Mouse (Mus musculus): ENCODE results near the gene Prap1. TPM values are rescaled to one million over a fixed set of nuclear protein-coding genes. Genes with fewer than 3 reads are reported as not detected.
A peak's percentile ranks its signal among the peaks of the same experiment; 100 is the strongest.

Prap1 gene
- polyA plus RNA-seq, 1 experiment from 2014 or later, result not detected

- H3K4me2 ChIP-seq (replicated peaks), result peak overlapping the region; percentile 83
- no peaks in the 10 kb centered on the region for H3K4me1 ChIP-seq
- H3K9me3 ChIP-seq, result no peaks in the 10 kb centered on the region
- peak overlapping the region; percentile 47; the same call in 1 of the 2 replicates for H3K9ac ChIP-seq
- WGBS, result 5% methylated on average over 6 of the region's 6 CpGs
- H3K27me3 ChIP-seq, result peaks cover 77% of the 10 kb centered on the region
- H3K27ac ChIP-seq, result no peak overlapping the region
- no peaks in the 10 kb centered on the region for H3K36me3 ChIP-seq
- no peak; the same call in 1 of the 2 replicates for ATAC-seq (ENCODE audit: insufficient number of reproducible peaks, insufficient read depth, low FRiP score, low TSS enrichment)
- peak overlapping the region; percentile 39; the same call in 1 of the 2 replicates for H3K4me3 ChIP-seq
These were observed 31.4 kb upstream of the Prap1 start for GRCm38 (mm10) chr7:140061832-140062130.

GRCm38 (mm10) chr7:140062307-140062706 is 30.9 kb upstream of the Prap1 start:
- no peak overlapping the region for H3K9ac ChIP-seq
- ATAC-seq (ENCODE audit: insufficient number of reproducible peaks, insufficient read depth, low FRiP score, low TSS enrichment), result no peak
- H3K36me3 ChIP-seq, result no peaks in the 10 kb centered on the region
- no peak overlapping the region for H3K4me2 ChIP-seq (replicated peaks)
- H3K27me3 ChIP-seq, result peaks cover 71% of the 10 kb centered on the region
- H3K9me3 ChIP-seq, result no peaks in the 10 kb centered on the region
- 13% methylated on average over 11 of the region's 11 CpGs for WGBS
- no peak overlapping the region for H3K27ac ChIP-seq
- H3K4me3 ChIP-seq, result no peak overlapping the region
- H3K4me1 ChIP-seq, result no peaks in the 10 kb centered on the region

- H3K27ac ChIP-seq, result no peak overlapping the region
- H3K4me3 ChIP-seq, result no peak overlapping the region
- H3K27me3 ChIP-seq, result peaks cover 64% of the 10 kb centered on the region
- H3K9me3 ChIP-seq, result no peaks in the 10 kb centered on the region
- 19% methylated on average over 7 of the region's 7 CpGs for WGBS
- H3K4me1 ChIP-seq, result no peaks in the 10 kb centered on the region
- H3K36me3 ChIP-seq, result no peaks in the 10 kb centered on the region
- H3K4me2 ChIP-seq (replicated peaks), result no peak overlapping the region
- no peak for ATAC-seq (ENCODE audit: insufficient number of reproducible peaks, insufficient read depth, low FRiP score, low TSS enrichment)
- no peak overlapping the region for H3K9ac ChIP-seq
These were observed 30.1 kb upstream of the Prap1 start for GRCm38 (mm10) chr7:140063092-140063491.

- H3K36me3 ChIP-seq, result no peaks in the 10 kb centered on the region
- H3K9ac ChIP-seq, result no peak overlapping the region
- no peaks in the 10 kb centered on the region for H3K9me3 ChIP-seq
- peaks cover 36% of the 10 kb centered on the region for H3K27me3 ChIP-seq
- no peak for ATAC-seq (ENCODE audit: insufficient number of reproducible peaks, insufficient read depth, low FRiP score, low TSS enrichment)
- H3K4me3 ChIP-seq, result no peak overlapping the region
- H3K27ac ChIP-seq, result no peak overlapping the region
- 57% methylated on average over 6 of the region's 6 CpGs for WGBS
- no peaks in the 10 kb centered on the region for H3K4me1 ChIP-seq
- no peak overlapping the region for H3K4me2 ChIP-seq (replicated peaks)
These were observed 25.8 kb upstream of the Prap1 start for GRCm38 (mm10) chr7:140067397-140067796.

- no peak for ATAC-seq (ENCODE audit: insufficient number of reproducible peaks, insufficient read depth, low FRiP score, low TSS enrichment)
- peak overlapping the region; percentile 22 for H3K4me3 ChIP-seq
- no peak overlapping the region for H3K27ac ChIP-seq
- 32% methylated on average over 39 of the region's 39 CpGs for WGBS
- H3K9me3 ChIP-seq, result no peaks in the 10 kb centered on the region
- no peaks in the 10 kb centered on the region for H3K4me1 ChIP-seq
- no peaks in the 10 kb centered on the region for H3K36me3 ChIP-seq
- peak overlapping the region; percentile 17 for H3K9ac ChIP-seq
- peak overlapping the region; percentile 48 for H3K4me2 ChIP-seq (replicated peaks)
- H3K27me3 ChIP-seq, result peaks cover 19% of the 10 kb centered on the region
These were observed 23.0 kb upstream of the Prap1 start for GRCm38 (mm10) chr7:140070042-140070711.

GRCm38 (mm10) chr7:140077698-140078097 is 15.5 kb upstream of the Prap1 start:
- no peak for ATAC-seq (ENCODE audit: insufficient number of reproducible peaks, insufficient read depth, low FRiP score, low TSS enrichment)
- no peak overlapping the region for H3K4me3 ChIP-seq
- WGBS, result 70% methylated on average over 6 of the region's 6 CpGs
- peaks cover 17% of the 10 kb centered on the region for H3K4me1 ChIP-seq
- H3K36me3 ChIP-seq, result no peaks in the 10 kb centered on the region
- H3K27ac ChIP-seq, result no peak overlapping the region
- H3K9me3 ChIP-seq, result no peaks in the 10 kb centered on the region
- H3K9ac ChIP-seq, result no peak overlapping the region
- peaks cover 36% of the 10 kb centered on the region for H3K27me3 ChIP-seq
- no peak overlapping the region for H3K4me2 ChIP-seq (replicated peaks)

GRCm38 (mm10) chr7:140078711-140079110 is 14.5 kb upstream of the Prap1 start:
- no peak overlapping the region for H3K4me3 ChIP-seq
- ATAC-seq (ENCODE audit: insufficient number of reproducible peaks, insufficient read depth, low FRiP score, low TSS enrichment), result no peak
- no peak overlapping the region for H3K27ac ChIP-seq
- no peaks in the 10 kb centered on the region for H3K9me3 ChIP-seq
- H3K27me3 ChIP-seq, result peaks cover 41% of the 10 kb centered on the region
- peaks cover 17% of the 10 kb centered on the region for H3K4me1 ChIP-seq
- no peak overlapping the region for H3K9ac ChIP-seq
- H3K4me2 ChIP-seq (replicated peaks), result no peak overlapping the region
- H3K36me3 ChIP-seq, result no peaks in the 10 kb centered on the region
- 5% methylated on average over 5 of the region's 5 CpGs for WGBS

- Histone ChIP-seq H3K36me3 (no peaks in the 10 kb centered on the region), H3K9ac (no peak overlapping the region), H3K27me3 (peaks cover 41% of the 10 kb centered on the region), H3K4me2 (replicated peaks) (peak overlapping the region; percentile 45), H3K4me1 (peaks cover 17% of the 10 kb centered on the region), H3K27ac (no peak overlapping the region), H3K9me3 (no peaks in the 10 kb centered on the region), H3K4me3 (peak overlapping the region; percentile 22)
- peak; percentile 72 for ATAC-seq (ENCODE audit: insufficient number of reproducible peaks, insufficient read depth, low FRiP score, low TSS enrichment)
- 4% methylated on average over 24 of the region's 24 CpGs for WGBS
These were observed 12.6 kb upstream of the Prap1 start for GRCm38 (mm10) chr7:140080503-140081156.

- Histone ChIP-seq H3K27me3 (peaks cover 41% of the 10 kb centered on the region), H3K27ac (no peak overlapping the region), H3K4me3 (peak overlapping the region; percentile 12), H3K4me2 (replicated peaks) (peak overlapping the region; percentile 45), H3K36me3 (no peaks in the 10 kb centered on the region), H3K4me1 (peaks cover 17% of the 10 kb centered on the region), H3K9ac (no peak overlapping the region), H3K9me3 (no peaks in the 10 kb centered on the region)
- ATAC-seq (ENCODE audit: insufficient number of reproducible peaks, insufficient read depth, low FRiP score, low TSS enrichment), result no peak
- 21% methylated on average over 20 of the region's 20 CpGs for WGBS
These were observed 11.6 kb upstream of the Prap1 start for GRCm38 (mm10) chr7:140081408-140082241.

- peaks cover 17% of the 10 kb centered on the region for H3K4me1 ChIP-seq
- H3K9me3 ChIP-seq, result no peaks in the 10 kb centered on the region
- H3K27ac ChIP-seq, result no peak within 1 kb of the TSS
- peak within 1 kb of the TSS; percentile 45 for H3K4me2 ChIP-seq (replicated peaks)
- peak; percentile 72; the same call in 1 of the 2 replicates for ATAC-seq (ENCODE audit: insufficient number of reproducible peaks, insufficient read depth, low FRiP score, low TSS enrichment)
- H3K27me3 ChIP-seq, result peaks cover 41% of the 10 kb centered on the region
- H3K9ac ChIP-seq, result no peak within 1 kb of the TSS
- H3K4me3 ChIP-seq, result peak within 1 kb of the TSS; percentile 12
- WGBS, result 11% methylated on average over 18 of the region's 18 CpGs
- H3K36me3 ChIP-seq, result no peaks in the 10 kb centered on the region
These were observed 10.9 kb upstream of the Prap1 start, which contains the start of gene Caly for GRCm38 (mm10) chr7:140082242-140082678. TSS of gene Caly (minus strand) at chr7:140082548.

- H3K9me3 ChIP-seq, result no peaks in the 10 kb centered on the region
- ATAC-seq (ENCODE audit: insufficient number of reproducible peaks, insufficient read depth, low FRiP score, low TSS enrichment), result no peak
- 80% methylated on average over 10 of the region's 10 CpGs for WGBS
- H3K9ac ChIP-seq, result no peak overlapping the region
- H3K36me3 ChIP-seq, result no peaks in the 10 kb centered on the region
- H3K27ac ChIP-seq, result no peak overlapping the region
- no peaks in the 10 kb centered on the region; the same call in 1 of the 2 replicates for H3K27me3 ChIP-seq
- no peak overlapping the region for H3K4me2 ChIP-seq (replicated peaks)
- H3K4me1 ChIP-seq, result 0 out of 2 replicates have a peak, but pooled peaks cover 4% of the 10 kb centered on the region
- H3K4me3 ChIP-seq, result no peak overlapping the region
These were observed 2.6 kb upstream of the Prap1 start for GRCm38 (mm10) chr7:140090601-140091000.
